Mouse (Mus musculus) hematopoietic stem cell, adult 5-6 weeks (primary cell): ENCODE measurements around the gene P3h3. TPM values are rescaled to one million over a fixed set of nuclear protein-coding genes. Genes with fewer than 3 reads are reported as not detected.
A peak's percentile ranks its signal among the peaks of the same experiment; 100 is the strongest.

Source experiments
- ATAC-seq, 2 experiments: fragments of 125-278 bp in 1 of 2; replicated peaks in 1 of 2; 2 replicates each; pipeline ENCODE4 v1.8.0; 2016 to 2017; ENCODE audit warnings: inconsistent platforms in 2 of 2, mild to moderate bottlenecking in 2 of 2, moderate number of reproducible peaks in 2 of 2, low read depth in 1 of 2, moderate TSS enrichment in 1 of 2; ENCODE audit not compliant: low FRiP score in 2 of 2, poor library complexity in 2 of 2, severe bottlenecking in 2 of 2, insufficient read depth in 1 of 2, low TSS enrichment in 1 of 2
- total RNA-seq: library from RNA; stranded (forward); fragments of 172-1452, 232-1000 nt; gene quantifications from 2 replicates; pipeline ENCODE4 v1.2.3, GENCODE M21; 2017

Gene P3h3
- total RNA-seq, 1 experiment from 2014 or later: 14.5 TPM

- no peak for ATAC-seq
Observed at GRCm38 (mm10) chr6:124881821-124882220, 24.3 kb upstream of the P3h3 start.

- no peak for ATAC-seq
Observed at GRCm38 (mm10) chr6:124879390-124879789, 21.8 kb upstream of the P3h3 start.

DNA sequence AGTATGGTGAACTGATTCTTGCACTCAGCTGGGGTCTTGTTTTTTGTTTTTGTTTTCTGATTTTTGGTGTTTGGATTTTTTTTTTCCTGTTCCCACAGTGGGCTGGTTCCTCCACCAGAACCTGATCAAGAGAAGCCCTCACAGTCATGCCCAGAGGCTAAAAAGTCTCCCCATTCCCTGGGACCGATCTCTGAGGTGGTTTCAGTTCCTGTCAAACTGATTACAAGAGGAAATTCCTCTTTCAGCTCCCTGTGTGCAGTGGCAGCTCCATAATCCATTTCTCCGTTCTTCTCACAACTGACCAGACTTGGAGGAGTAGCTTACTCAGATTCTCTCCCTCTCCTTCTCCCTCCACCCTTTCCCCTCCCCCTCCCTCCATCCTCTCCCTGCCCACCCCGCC, 16.8 kb upstream of the P3h3 start:
- ATAC-seq: no peak

GRCm38 (mm10) chr6:124866560-124866959, 9.0 kb upstream of the P3h3 start:
- no peak for ATAC-seq

DNA sequence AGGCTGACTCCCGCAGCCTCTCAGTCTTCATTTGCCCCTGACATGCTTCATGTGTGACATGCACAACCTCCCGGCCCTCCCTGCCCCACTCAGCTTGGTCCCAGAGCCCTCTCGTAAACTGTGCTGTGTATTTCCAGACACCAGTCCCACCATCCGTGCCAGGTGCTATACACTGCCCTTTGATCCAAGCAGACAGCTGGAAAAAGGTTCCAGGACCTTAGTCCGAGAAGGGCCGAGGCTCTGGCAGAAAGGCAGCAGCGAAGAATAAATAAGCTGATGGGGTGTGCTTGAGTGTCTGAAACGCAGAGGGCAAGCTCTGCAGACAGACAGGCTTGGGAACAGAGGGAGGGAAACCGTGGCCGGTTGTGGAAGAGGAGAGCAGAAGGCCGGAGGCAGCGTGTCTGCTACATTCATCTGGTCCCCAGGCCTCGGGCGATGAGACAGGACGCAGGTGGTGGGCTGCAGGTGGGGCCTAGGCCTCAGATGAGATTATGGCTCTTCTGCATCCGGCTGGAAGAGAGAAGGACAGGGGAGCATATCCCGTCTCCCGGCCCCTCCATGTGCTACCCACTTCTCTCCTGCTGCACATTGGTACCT, 8.3 kb upstream of the P3h3 start:
- ATAC-seq: no peak

GRCm38 (mm10) chr6:124863658-124864298, 6.2 kb upstream of the P3h3 start, which contains the start of gene Gpr162:
Gene Gpr162, minus strand, starts transcription at chr6:124863983.
- peak; percentile 28 to 40; a peak in 1 of 4 replicates for ATAC-seq

DNA sequence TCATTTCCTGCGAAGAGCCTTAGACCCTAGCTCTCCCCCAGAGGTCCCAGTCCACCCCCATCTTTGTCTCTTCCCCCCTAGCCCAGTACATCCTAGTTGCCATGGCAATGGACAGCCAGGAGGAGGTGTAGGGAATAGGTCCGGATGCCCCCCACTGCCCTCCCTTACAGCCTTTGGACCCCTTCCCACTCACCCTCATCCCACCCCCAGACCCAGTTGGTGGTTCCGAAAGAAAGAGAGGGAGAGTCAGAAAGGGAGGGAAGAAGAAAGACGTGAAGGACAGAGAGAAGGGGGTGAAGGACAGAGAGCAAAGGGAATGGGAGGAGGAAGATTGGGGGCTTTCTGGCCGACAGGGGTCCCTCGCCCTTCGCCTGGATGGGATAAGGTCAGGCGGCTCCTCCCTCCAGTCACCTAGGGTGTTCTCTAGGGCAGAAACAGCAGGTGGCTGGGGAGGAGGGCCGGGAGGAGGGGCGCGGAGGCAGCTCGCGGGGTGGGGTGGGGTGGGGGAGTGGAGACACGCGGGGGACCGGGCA, 5.6 kb upstream of the P3h3 start:
- ATAC-seq: no peak

DNA sequence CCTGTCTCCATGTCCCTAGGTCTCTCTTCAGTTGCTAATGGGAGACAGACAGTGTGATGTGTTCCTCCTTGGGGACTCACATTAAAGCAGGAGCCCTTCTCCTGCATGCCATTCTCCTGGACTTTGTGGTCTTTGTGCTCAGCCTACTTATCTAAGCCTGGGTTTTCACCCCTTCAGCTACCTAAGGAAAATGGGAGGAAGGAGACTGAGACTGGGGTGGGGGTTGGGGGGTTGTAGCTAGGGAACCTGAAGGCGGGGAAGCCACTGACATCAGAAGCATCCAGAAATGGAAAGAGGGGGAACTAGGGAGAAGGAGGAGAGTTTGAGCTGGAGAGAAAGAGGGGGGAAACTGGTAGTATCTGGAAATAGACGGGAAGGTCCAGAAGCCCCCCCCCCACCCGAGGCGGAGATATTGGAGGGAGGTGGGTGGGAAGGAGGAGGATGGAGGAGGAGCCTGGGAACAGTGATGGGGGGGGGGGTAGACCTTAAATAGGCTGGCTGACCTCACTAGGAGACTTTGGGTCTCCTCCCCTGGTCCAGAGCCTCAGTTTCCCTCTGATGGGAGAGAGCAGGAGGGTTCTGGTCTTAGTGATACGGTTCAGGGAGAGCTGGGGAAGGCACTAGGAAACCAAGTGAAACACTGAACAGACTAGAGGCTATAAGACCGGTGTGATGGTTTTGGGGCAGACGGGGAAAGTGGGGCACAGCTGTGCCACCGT, 5.0 kb upstream of the P3h3 start:
- ATAC-seq: no peak

- no peak for ATAC-seq
Observed at GRCm38 (mm10) chr6:124861802-124862201, 4.2 kb upstream of the P3h3 start.

DNA sequence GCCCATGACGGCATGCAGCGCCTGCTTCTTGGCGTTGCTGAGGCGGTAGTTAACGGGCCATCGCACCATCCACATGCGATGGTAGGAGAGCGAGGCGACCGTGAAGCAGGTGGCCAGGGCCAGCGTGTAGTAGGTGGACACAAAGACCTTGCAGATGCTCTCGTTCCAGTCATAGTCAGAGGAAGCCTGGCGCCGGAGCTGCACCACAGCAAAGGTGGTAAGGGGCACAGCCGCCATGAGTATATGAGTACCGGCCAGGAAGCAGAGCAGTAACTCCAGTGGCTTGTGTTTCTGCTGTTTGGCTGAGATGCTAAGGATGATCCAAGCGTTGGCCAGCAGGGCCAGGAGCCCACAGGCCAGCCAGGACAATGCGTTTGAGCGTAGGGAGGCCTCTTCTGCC, 3.7 kb upstream of the P3h3 start:
- no peak for ATAC-seq

DNA sequence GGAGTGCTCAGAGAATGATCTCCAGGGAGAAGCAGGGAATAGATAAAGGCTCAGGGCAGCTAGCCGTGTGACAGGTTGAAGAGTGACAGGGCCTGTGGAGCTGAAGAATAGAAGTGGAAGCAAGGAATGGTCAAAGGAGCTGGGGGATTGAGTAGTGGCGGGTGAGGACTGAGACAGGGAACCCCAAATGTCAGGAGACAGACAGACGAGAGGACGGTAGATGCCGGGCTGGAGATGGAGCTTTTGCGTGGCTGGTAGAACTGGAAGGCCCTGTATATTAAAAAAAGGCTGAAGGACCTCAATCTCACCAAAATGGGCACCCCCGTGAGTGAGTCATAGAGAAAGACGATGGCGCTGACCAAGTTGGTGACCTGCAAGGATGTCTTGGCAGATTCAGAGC, 3.0 kb upstream of the P3h3 start:
- no peak for ATAC-seq

DNA sequence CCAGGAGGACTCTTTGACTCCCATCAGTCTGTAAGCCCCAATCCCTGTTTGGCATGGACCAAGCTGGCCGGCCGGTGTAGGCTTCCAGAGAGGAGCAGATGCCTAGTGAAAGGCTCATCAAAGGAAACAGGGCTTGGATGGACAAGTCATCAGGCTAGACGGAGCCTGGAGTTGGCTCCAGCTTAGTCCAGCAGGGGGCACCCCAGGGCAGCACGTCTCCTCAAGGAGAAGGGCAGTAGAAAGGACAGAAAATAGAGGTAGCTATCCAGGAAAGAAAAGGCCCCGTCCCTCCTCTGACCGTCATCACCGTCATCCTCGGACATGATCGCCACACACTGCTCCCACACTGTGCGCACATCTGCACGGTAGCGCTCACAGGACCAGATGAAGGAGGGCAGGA, 2.2 kb upstream of the P3h3 start:
- peak; percentile 64 to 65; a peak in 3 of 4 replicates for ATAC-seq

DNA sequence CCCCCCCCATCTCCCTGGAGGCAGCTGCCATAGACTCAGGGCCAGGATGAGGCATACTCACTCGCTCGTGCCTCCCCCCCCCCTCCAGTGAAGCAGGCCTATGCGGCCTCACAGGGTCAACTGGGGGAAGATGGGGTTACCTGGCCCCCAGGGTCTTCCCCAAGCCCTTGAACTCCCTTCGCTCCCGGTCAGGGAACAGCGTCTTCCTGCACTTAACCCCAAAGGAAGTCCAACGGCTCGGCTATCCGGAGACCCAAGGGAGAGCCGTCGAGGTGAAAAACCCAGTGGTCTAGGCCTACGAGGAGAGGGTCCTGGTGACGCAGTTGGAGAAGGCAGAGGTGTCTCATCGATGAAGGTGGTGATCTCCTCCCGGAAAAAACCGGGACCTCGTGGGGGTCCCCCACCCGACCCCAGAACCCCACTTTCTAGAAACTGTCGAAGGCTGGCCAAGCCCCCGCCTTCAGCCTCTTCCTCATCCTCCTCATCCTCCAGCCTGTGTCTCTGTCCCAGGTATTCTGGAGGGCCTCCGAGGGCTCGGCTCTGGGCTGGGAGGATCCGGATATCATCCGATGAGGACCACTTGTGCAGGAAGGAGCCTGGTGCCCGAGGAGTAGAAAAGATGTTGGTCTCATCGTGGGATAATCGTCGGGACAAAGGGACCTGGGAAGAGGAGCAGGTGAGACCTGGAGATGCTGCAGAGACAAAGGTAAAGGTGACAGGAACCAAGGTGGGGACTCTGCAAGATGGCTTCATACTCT, 1.2 kb upstream of the P3h3 start:
- no peak for ATAC-seq

GRCm38 (mm10) chr6:124857840-124858530, 433 bp upstream of the P3h3 start:
- no peak for ATAC-seq

DNA sequence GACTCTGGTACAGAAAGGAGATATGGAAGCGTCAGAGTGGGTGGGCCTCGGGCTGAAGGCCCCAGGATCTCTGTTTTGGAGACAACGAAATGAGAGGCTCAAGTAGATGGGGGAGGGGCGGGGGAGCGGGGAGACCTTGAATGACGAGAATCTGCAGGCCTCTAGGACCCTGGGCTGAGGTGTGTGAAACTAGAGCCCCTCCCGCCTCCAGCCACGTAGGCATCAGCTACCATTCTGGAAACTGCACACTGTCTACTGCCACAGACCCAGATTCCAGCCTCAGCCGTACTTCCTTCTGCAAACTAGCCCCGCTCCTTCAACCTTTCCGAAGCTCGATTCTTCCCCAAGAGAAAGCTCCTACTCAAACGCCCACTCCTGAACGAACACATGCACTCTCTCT, 1.2 kb downstream of the P3h3 start:
- ATAC-seq: no peak

DNA sequence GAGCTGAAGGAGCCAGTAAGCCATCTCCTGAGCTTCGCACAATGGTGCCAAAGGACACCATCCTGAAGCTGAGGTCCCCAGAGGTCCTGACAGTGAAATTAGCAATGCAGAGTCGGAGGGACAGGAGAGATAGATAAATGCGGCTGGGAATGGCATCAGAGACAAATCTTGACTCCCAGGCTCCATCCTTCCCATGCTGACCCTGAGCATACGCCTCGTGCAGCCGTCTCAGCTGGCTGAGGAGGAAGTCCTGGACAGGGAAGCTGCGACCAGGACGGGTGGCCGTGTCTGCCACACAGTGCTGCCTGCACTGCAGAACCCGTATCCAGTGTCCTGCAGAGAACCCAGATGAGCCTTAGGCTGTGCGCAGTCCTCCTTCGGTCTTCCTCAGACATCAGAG, 2.9 kb downstream of the P3h3 start:
- ATAC-seq: no peak

- no peak for ATAC-seq
Observed at GRCm38 (mm10) chr6:124850535-124850934, 7.0 kb downstream of the P3h3 start.
